10 mouse cellular contexts compared by ENCODE assay signal in genomic region chr6:57365866-57366265, GRCm38 (mm10). TPM values are rescaled to one million over a fixed set of nuclear protein-coding genes. Genes with fewer than 3 reads are reported as not detected.
A peak's percentile ranks its signal among the peaks of the same experiment; 100 is the strongest.
DNase-seq lines count a peak whose midpoint lies in the region; TF ChIP-seq lines count a peak whose summit lies in the region.
"Not testable (repeated sequence)": the region's sequence is repeated elsewhere in the genome, so short reads cannot be mapped to it uniquely, and the experiment has no call there.
"Had no signal": no experiment of that assay in that cellular context is flagged by ENCODE, and none has a peak within 500 bp of the region (broad histone marks: within the 10 kb centered on the region; RNA-seq: fewer than 3 reads in every experiment).

No protein-coding gene starts in this region.

- not testable (repeated sequence) for H3K27me3 ChIP-seq in kidney, adult 2 months (replicated peaks; ENCODE audit: control insufficient read depth, insufficient read depth, low read length)

- peak; percentile 55 for DNase-seq in kidney, adult 2 months
- DNase-seq in kidney, adult 9 months: peak; percentile 69

- not testable (repeated sequence) for TF ChIP-seq POLR2A in kidney, adult 2 months (IDR thresholded peaks at IDR 0.05; ENCODE audit: low read depth, low read length)

- 78% methylated on average over 1 of the region's 1 CpGs for WGBS in kidney, adult 2 months

- not testable (repeated sequence) for TF ChIP-seq CTCF in kidney, adult 2 months (conservative IDR thresholded peaks at IDR 0.05; ENCODE audit: insufficient read depth, insufficient read length, low read depth, low read length)

- H3K4me1 ChIP-seq in kidney, adult 2 months (ENCODE audit: control insufficient read depth, insufficient read depth, low read length): not testable (repeated sequence)

- not testable (repeated sequence) for H3K4me3 ChIP-seq in kidney, adult 2 months (ENCODE audit: insufficient read depth, low read depth, low read length)

- not testable (repeated sequence) for H3K36me3 ChIP-seq in kidney, adult 2 months (ENCODE audit: control insufficient read depth, insufficient read depth, low read length)

- not testable (repeated sequence) for H3K27ac ChIP-seq in kidney, adult 2 months (ENCODE audit: insufficient read depth, low read depth, low read length)

RNA-seq across cellular contexts. Expression of gene Vmn1r17, which starts 2.3 kb away (rescaled TPM):
- not detected in 2 replicates for polyA plus RNA-seq in kidney, adult 2 months (2012; rRNA removed)
- polyA plus RNA-seq: activated CD4-positive, CD25-positive, alpha-beta regulatory T cell, adult 4 months; adrenal gland, adult 2 months; brain, embryonic 14.5 days; C2C12; CD4-positive, CD25-positive, alpha-beta regulatory T cell, adult 4 months; cerebellum, adult 2 months; G1E; Patski had no signal

RNA-seq across cellular contexts. Expression of gene Vmn1r18, which starts 29.7 kb away (rescaled TPM):
- not detected in 2 replicates for polyA plus RNA-seq in kidney, adult 2 months (2012; rRNA removed)
- polyA plus RNA-seq: activated CD4-positive, CD25-positive, alpha-beta regulatory T cell, adult 4 months; adrenal gland, adult 2 months; brain, embryonic 14.5 days; C2C12; CD4-positive, CD25-positive, alpha-beta regulatory T cell, adult 4 months; cerebellum, adult 2 months; G1E had no signal

RNA-seq across cellular contexts. Expression of gene Vmn1r16, which starts 36.6 kb away (rescaled TPM):
- not detected in 2 replicates for polyA plus RNA-seq in kidney, adult 2 months (2012; rRNA removed)
- polyA plus RNA-seq: activated CD4-positive, CD25-positive, alpha-beta regulatory T cell, adult 4 months; adrenal gland, adult 2 months; brain, embryonic 14.5 days; C2C12; CD4-positive, CD25-positive, alpha-beta regulatory T cell, adult 4 months; cerebellum, adult 2 months; G1E had no signal

RNA-seq across cellular contexts. Expression of gene Vmn1r19, which starts 37.7 kb away (rescaled TPM):
- 0.23 TPM in 2 replicates for polyA plus RNA-seq in kidney, adult 2 months (2012; rRNA removed)
- polyA plus RNA-seq: activated CD4-positive, CD25-positive, alpha-beta regulatory T cell, adult 4 months; adrenal gland, adult 2 months; brain, embryonic 14.5 days; C2C12; CD4-positive, CD25-positive, alpha-beta regulatory T cell, adult 4 months; cerebellum, adult 2 months; G1E; Patski had no signal
